Mouse (Mus musculus): ENCODE results near the gene Atg5.

Gene Atg5

DNA sequence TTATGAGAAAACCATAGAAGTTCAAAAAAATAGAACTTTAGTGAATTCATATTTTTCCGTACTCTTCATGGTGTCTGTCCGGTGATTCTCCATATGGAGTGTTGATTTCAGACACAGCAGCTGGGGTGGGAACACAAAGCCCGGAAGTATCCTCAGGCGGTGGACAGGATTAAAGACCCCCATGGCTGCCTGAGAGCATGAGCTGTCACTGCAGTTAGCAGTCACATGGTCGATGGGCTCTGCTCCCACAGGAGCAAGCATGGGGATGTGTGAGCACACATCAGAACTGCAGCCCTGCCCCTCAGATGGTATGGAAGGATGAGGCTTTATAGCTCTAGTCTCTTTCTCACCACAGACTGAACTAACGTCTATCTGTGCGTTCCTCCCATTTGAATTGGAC lies 87.1 kb downstream of the Atg5 start:
- DNase-seq, result no peak

DNA sequence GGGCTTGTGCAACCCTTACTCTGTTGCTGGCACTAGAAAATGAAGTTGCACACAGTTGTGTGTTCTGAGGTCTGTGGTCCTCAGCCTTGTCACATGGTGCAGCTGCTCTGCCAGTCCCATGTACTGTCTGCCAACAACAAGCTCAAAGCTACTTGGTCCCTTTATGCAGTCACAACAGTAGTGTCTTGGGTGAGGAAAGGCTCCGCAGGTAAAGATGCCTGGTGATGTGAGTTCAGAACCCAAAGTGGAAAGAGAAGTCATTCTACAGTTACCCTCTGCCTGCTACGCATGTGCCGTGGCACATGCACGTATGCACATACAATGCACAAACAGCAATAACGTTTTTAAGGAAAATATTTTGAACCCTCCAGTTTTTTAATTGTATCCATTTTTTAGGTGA lies 88.5 kb downstream of the Atg5 start:
- DNase-seq, result no peak

GRCm38 (mm10) chr10:44357316-44357715 lies 89.2 kb downstream of the Atg5 start:
- DNase-seq, result peak; percentile 67

GRCm38 (mm10) chr10:44358816-44359215 lies 90.7 kb downstream of the Atg5 start:
- no peak for DNase-seq

DNA sequence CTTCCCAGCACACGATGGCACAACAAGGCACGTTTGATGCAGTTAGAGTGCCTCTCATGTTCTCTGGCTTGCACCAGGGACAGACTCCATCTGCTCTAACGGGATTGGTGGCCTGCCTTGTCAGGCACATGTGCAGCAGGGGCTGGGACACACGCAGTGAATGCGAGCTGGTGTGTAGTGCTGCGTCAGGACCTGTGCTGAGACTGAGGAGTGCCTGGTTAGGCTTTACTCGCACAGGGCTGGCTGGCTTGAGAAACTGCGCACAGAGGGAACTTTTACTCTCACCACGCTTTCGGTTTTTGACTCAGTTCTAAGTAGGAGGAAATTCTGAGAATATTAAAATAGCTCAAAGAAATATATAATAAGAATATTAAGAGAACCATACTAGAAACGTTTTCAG lies 92.5 kb downstream of the Atg5 start:
- no peak for DNase-seq

GRCm38 (mm10) chr10:44362435-44362834 lies 94.3 kb downstream of the Atg5 start:
- no peak for DNase-seq

DNA sequence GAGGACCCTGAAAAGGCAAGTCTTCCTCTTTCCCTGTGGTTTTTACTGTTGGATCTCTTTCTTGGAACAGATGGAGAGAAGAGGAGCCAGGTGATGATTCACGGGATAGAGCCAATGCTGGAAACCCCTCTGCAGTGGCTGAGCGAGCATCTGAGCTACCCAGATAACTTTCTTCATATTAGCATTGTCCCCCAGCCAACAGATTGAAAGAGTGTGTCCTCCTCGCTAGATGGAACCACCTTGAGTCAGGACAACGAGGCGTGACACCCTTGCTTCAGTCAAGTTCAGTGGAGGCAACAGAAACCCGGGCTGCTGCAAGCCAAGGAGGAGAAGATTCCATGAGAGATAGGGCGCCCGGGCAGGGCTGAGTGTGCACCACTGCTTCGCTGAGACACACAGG lies 94.7 kb downstream of the Atg5 start:
- DNase-seq, result no peak

GRCm38 (mm10) chr10:44366186-44366585 lies 98.0 kb downstream of the Atg5 start:
- no peak for DNase-seq

GRCm38 (mm10) chr10:44367043-44367442 lies 98.9 kb downstream of the Atg5 start:
- no peak for DNase-seq

GRCm38 (mm10) chr10:44368596-44368995 lies 100.4 kb downstream of the Atg5 start:
- DNase-seq, result no peak

DNA sequence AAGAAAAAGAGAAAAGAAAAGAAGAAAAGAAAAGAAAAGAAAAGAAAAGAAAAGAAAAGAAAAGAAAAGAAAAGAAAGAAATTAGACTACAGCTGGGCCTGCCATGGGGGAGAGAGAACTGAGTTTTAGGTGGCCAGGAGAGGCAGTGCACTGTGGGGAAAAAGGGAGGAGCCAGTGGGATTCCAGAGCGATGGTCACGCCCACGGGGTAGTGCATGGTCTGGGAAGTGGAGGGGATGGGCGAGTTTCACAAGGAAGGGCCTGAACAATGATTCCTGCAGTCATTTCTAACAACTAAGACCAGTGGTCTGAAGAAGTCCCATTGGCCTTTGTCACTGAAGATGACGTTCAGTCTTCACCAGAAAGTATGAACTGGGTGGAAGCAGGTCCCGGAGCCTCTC lies 102.5 kb downstream of the Atg5 start:
- no peak for DNase-seq

DNA sequence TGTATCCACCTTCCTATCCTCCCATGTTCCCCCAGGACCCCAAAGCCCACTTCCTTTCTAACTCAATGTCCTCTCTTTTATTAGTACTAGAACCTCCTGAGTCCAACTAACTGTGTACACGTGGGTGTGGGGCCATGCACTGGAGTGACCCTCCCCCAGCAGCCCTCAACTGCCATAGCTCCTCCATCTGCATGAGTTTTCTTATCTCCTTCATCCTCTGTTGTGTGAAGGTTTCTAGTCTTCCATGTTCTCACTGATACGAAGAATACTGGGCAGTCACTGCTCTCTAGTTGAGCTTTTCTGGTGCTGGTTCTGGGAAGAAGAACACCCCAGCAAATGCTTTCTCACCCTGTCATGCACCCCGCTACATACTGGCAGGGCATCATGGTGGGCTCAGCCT lies 104.1 kb downstream of the Atg5 start:
- no peak for DNase-seq

DNA sequence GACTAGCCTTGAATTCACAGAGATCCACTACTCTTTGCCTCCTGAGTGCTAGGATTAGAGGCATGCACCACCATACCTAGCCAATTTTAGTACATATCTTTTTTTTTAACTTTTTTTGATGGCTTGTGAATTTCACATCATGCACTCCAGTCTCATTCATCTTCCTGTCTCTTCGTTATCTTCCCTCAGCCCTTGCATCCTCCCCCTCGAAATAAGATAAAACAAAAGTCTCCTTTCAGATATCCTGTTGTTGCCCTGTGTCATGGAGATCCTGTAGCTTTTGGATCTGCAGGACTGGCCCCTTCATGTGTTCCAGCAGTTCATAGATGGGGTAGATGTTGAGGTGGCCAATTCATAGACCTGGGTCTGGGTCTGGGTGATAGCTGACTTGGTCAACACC lies 106.5 kb downstream of the Atg5 start:
- no peak for DNase-seq

GRCm38 (mm10) chr10:44375501-44375900 lies 107.3 kb downstream of the Atg5 start:
- no peak for DNase-seq

GRCm38 (mm10) chr10:44377821-44378220 lies 109.7 kb downstream of the Atg5 start:
- no peak for DNase-seq

- DNase-seq, result no peak
Measured at GRCm38 (mm10) chr10:44378403-44378802, 110.2 kb downstream of the Atg5 start.

DNA sequence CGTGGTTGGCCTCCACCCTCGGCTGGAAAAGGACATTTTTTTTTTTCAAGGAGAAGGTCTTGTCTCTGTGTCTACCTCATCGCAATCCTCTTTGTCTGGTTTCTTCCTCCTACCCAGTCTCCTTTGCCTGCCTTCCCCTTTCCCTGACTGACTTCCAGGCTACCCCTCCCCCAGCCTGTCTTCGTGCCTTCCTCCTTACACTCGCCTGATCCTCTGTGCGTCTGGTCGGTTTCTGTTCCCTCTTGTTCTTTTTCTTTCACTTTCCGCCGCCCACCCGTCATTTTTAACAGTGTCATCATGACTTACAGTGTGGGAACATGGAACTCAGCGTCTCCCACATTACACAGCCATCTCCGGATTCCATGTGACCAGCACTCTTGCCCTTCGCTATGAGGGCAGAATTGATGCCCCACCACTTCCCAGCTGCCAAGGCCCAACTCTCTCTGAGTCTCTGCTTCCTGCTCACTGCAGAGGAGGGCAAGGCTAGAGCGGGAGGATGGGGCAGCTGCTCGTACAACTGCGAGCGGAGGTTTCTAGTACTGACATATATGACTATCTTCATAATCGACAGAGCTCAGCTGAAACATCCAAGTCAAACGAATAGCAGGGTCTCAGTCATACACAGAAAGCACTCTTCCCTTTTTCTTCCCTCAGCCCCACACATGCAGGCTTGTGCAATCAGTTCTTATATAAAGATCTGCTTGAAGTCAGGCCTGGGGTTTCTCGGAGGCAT lies 112.5 kb downstream of the Atg5 start:
- DNase-seq, result peak; percentile 70

GRCm38 (mm10) chr10:44381397-44381796 lies 113.2 kb downstream of the Atg5 start:
- peak; percentile 81 for DNase-seq

GRCm38 (mm10) chr10:44381948-44382347 lies 113.8 kb downstream of the Atg5 start:
- DNase-seq, result no peak

GRCm38 (mm10) chr10:44383213-44383612 lies 115.1 kb downstream of the Atg5 start:
- DNase-seq, result no peak

DNA sequence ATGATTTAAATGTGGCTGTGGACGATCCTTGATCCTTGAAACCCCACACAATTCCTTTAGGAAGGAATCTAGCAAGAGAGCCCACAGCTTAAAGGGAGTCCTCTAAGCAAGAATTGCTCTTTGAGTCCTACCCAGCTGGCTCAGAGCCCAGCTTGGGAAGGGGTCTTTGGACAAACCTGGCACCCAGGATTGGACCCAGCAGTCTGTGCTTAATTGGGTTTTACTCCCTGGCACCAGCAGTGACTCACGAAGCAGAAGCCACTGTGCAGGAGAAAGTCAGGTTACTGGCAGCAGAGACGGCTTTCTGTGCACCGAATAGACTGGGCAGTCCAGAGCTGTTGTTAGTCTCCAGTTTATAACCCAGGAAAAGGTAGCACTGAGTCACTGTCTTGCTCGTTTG lies 117.1 kb downstream of the Atg5 start:
- DNase-seq, result no peak

- DNase-seq, result no peak
Measured at GRCm38 (mm10) chr10:44388706-44389233, 120.6 kb downstream of the Atg5 start.

GRCm38 (mm10) chr10:44390286-44390685 lies 122.1 kb downstream of the Atg5 start:
- DNase-seq, result no peak

GRCm38 (mm10) chr10:44391509-44392290 lies 123.5 kb downstream of the Atg5 start:
- no peak for DNase-seq
